Mouse (Mus musculus): ENCODE measurements around the gene Bod1l.

- TF ChIP-seq BHLHE40 (IDR thresholded peaks at IDR 0.05; ENCODE audit: low read depth, low read length) (peak; percentile 58), CHD1 (IDR thresholded peaks at IDR 0.05; ENCODE audit: low read depth, low read length) (no peak), NRF1 (IDR thresholded peaks at IDR 0.05; ENCODE audit: low read depth, low read length) (peak; percentile 59), CTCF (conservative IDR thresholded peaks at IDR 0.05 in 1 of 2, IDR thresholded peaks at IDR 0.05 in 1 of 2; ENCODE audit: low read depth in 2 of 2, low read length in 2 of 2) (peak in 1 of 2 experiments; percentile 78; a peak in 2 of 4 replicates), USF1 (IDR thresholded peaks at IDR 0.05; ENCODE audit: low read depth, low read length) (no peak), E2F4 (IDR thresholded peaks at IDR 0.05; ENCODE audit: insufficient replicate concordance, low read depth, low read length) (peak; percentile 79; the same call in 1 of the 2 replicates), TCF12 (IDR thresholded peaks at IDR 0.05; ENCODE audit: low read depth, low read length) (peak; percentile 87), POLR2A (IDR thresholded peaks at IDR 0.05; ENCODE audit: low read depth, low read length) (peak; percentile 66), ZC3H11A (IDR thresholded peaks at IDR 0.05; ENCODE audit: low read depth, low read length) (no peak), SIN3A (IDR thresholded peaks at IDR 0.05; ENCODE audit: low read length) (peak; percentile 99)
Measured at GRCm38 (mm10) chr5:41844147-41844529, at the start of gene Bod1l.

All from CH12.LX (cell line).